Mouse (Mus musculus) neural tube, embryonic 12.5 days (tissue): ENCODE data around the gene 1700001P01Rik. TPM values are rescaled to one million over a fixed set of nuclear protein-coding genes. Genes with fewer than 3 reads are reported as not detected.

Source experiments
- ATAC-seq: fragments of 200-750 bp; cut with Nextera tagmentation; 2 replicates; pipeline ENCODE4 v1.8.0; 2017; ENCODE audit warnings: low read depth, mild to moderate bottlenecking, moderate TSS enrichment, moderate library complexity; ENCODE audit not compliant: low FRiP score
- H3K27ac ChIP-seq: fragments of 300-500 bp; sonication (generic); 2 replicates; pipeline ENCODE4 v1.5.1; 2016
- H3K27me3 ChIP-seq: fragments of 300-500 bp; sonication (generic); replicated peaks from 2 replicates; pipeline ENCODE4 v1.6.1; 2016; ENCODE audit warnings: mild to moderate bottlenecking
- H3K36me3 ChIP-seq: fragments of 300-500 bp; sonication (generic); 2 replicates; pipeline ENCODE4 v1.6.1; 2016; ENCODE audit warnings: mild to moderate bottlenecking
- H3K4me1 ChIP-seq: fragments of 300-500 bp; sonication (generic); 2 replicates; pipeline ENCODE4 v1.6.1; 2016
- H3K4me2 ChIP-seq: fragments of 300-500 bp; sonication (generic); replicated peaks from 2 replicates; pipeline ENCODE4 v1.6.1; 2016; ENCODE audit warnings: mild to moderate bottlenecking
- H3K4me3 ChIP-seq: fragments of 300-500 bp; sonication (generic); 2 replicates; pipeline ENCODE4 v1.5.1; 2016
- H3K9ac ChIP-seq: fragments of 300-500 bp; sonication (generic); 2 replicates; pipeline ENCODE4 v1.6.1; 2016; ENCODE audit warnings: mild to moderate bottlenecking
- H3K9me3 ChIP-seq: fragments of 300-500 bp; sonication (generic); 2 replicates; pipeline ENCODE4 v1.6.1; 2016; ENCODE audit warnings: mild to moderate bottlenecking
- WGBS: fragments of 180-500 bp; shearing (Covaris S2); methylation state at CpG from one replicate; pipeline ENCODE4 v1.1.7; 2016; 5-methylcytosine and 5-hydroxymethylcytosine counted together
- polyA plus RNA-seq: library from polyadenylated mRNA; unstranded; fragments of >200 nt; fragmentation: Nextera tagmentation; extraction: Ambion mirVana; gene quantifications from 2 replicates; pipeline ENCODE4 v1.2.1, GENCODE M21; 2016

The 1700001P01Rik gene
- polyA plus RNA-seq, 1 experiment from 2014 or later, result 0.56 TPM

- Histone ChIP-seq H3K9ac (no peak overlapping the region), H3K27me3 (no peaks in the 10 kb centered on the region), H3K4me3 (no peak overlapping the region), H3K36me3 (peaks cover 87% of the 10 kb centered on the region), H3K9me3 (no peaks in the 10 kb centered on the region), H3K4me1 (no peaks in the 10 kb centered on the region), H3K27ac (no peak overlapping the region), H3K4me2 (no peak overlapping the region)
- ATAC-seq, result no peak
- 93% methylated on average over 8 of the region's 8 CpGs for WGBS
These were observed 22.4 kb downstream of the 1700001P01Rik start for GRCm38 (mm10) chr11:97753277-97753676.

GRCm38 (mm10) chr11:97748496-97748895 lies 27.2 kb downstream of the 1700001P01Rik start:
- Histone ChIP-seq H3K9me3 (no peaks in the 10 kb centered on the region), H3K4me1 (peaks cover 2% of the 10 kb centered on the region), H3K9ac (no peak overlapping the region), H3K4me3 (no peak overlapping the region), H3K27ac (no peak overlapping the region), H3K36me3 (peaks cover 67% of the 10 kb centered on the region), H3K27me3 (no peaks in the 10 kb centered on the region), H3K4me2 (no peak overlapping the region)
- WGBS, result 88% methylated on average over 5 of the region's 5 CpGs
- no peak for ATAC-seq

DNA sequence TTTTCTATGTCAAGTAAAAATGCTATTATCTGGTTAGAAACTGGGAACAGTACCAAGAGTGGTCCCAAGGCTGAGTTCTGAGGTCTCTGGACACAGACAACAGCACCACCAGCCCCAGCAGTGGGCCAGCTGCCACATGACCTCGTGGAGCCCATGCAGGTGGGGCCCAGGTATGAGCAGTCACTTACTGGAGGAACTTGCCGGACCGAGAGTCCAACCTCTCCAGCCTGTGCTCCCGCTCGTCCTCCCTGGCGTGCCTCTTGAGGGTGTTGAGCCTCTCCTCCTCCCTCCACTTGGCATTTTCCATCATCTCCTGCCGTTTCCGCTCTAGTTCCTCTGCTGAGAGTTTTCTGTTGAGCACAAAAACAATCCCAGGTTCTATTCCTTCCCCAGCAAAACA lies 27.9 kb downstream of the 1700001P01Rik start:
- no peak for ATAC-seq
- Histone ChIP-seq H3K9me3 (no peaks in the 10 kb centered on the region), H3K9ac (no peak overlapping the region), H3K27ac (no peak overlapping the region), H3K36me3 (peaks cover 60% of the 10 kb centered on the region), H3K4me2 (no peak overlapping the region), H3K4me3 (no peak overlapping the region), H3K4me1 (peaks cover 9% of the 10 kb centered on the region), H3K27me3 (no peaks in the 10 kb centered on the region)
- whole genome bisulfite sequencing, result 92% methylated on average over 8 of the region's 8 CpGs

- Histone ChIP-seq H3K4me1 (peaks cover 17% of the 10 kb centered on the region), H3K4me2 (peak overlapping the region; percentile 77), H3K9ac (no peak overlapping the region), H3K36me3 (peaks cover 39% of the 10 kb centered on the region), H3K4me3 (peak overlapping the region; percentile 82), H3K27me3 (no peaks in the 10 kb centered on the region), H3K9me3 (no peaks in the 10 kb centered on the region), H3K27ac (no peak overlapping the region)
- peak; percentile 16; the same call in 1 of the 2 replicates for ATAC-seq
- WGBS, result 12% methylated on average over 13 of the region's 13 CpGs
These were observed 30.4 kb downstream of the 1700001P01Rik start for GRCm38 (mm10) chr11:97745331-97745721.

DNA sequence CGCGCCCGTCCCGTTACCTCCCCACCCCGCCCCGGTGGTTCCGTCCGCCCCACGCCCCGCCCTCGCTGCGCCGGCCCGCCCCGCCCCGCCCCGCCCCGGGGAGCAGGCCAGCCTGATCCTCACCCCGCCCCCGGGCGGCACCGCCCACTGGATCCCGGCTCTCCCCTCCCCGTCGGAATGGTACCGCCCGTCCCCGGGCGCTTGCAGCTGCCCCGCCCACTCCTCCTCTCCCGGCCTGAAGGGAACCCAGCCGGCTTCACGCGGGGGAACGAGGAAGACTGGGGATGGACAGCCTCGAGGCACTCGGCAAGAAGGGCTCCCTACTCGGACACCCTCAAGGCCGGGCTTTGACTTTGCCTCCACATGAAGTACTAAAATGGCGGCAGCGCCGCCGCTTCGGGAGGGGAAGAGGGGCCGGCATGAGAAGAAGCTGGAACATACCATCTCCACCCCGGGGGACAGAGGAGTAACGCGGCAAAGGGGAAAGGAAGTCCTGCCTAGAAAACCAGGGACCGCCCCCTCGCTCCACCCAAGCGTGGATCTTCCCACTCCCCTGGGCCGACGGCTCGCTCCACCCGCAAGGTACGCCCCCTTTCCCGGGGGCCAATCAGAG lies 30.9 kb downstream of the 1700001P01Rik start:
- peak overlapping the region; percentile 77 for H3K4me2 ChIP-seq
- peaks cover 34% of the 10 kb centered on the region for H3K36me3 ChIP-seq
- H3K4me1 ChIP-seq, result peaks cover 17% of the 10 kb centered on the region
- peak overlapping the region; percentile 83 for H3K9ac ChIP-seq
- no peaks in the 10 kb centered on the region for H3K9me3 ChIP-seq
- peak; percentile 96 for ATAC-seq
- H3K27ac ChIP-seq, result peak overlapping the region; percentile 83
- H3K4me3 ChIP-seq, result peak overlapping the region; percentile 82
- no peaks in the 10 kb centered on the region for H3K27me3 ChIP-seq
- 1% methylated on average over 42 of the region's 57 CpGs for WGBS

DNA sequence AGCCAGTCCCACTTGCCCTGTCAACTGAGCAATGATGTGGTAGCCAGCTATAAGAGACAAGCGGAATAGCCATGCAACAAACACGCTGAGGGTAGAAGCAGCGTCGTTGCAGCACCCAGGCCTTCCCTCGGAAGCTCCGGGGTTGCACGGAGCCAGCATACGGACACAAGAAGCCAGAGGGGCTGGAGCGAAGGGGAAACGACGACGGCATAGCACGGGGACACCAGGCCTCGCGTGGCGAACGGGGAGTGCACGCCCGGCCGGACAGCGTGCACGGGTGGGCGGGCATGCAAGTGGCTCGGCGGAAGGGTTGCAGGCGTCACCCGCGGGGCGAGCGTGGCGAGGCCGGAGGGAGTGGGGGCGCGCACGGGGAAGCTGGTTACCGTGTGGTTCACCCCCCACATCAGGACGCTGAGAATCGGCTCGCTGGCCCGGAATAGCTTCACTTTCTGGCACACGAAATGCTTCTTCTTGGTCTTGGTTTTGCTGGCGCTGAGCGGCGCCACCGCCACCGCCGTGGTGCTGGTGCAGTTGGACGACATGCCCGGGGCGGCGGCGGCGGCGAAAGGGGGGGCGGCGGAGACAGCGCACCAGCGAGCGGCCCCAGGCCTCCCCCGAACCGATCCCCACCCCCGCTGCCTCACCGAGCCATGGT lies 31.5 kb downstream of the 1700001P01Rik start, which contains the start of gene Pip4k2b:
Pip4k2b (minus strand) TSS at position 642 of the 655 bp plus-strand sequence.
- Histone ChIP-seq H3K4me3 (peak within 1 kb of the TSS; percentile 82), H3K27me3 (no peaks in the 10 kb centered on the region), H3K36me3 (peaks cover 28% of the 10 kb centered on the region), H3K9me3 (no peaks in the 10 kb centered on the region), H3K9ac (peak within 1 kb of the TSS; percentile 83), H3K27ac (peak within 1 kb of the TSS; percentile 83), H3K4me1 (peaks cover 17% of the 10 kb centered on the region), H3K4me2 (peak within 1 kb of the TSS; percentile 77)
- ATAC-seq, result peak; percentile 35
- under 1% methylated on average over 62 of the region's 63 CpGs for WGBS

DNA sequence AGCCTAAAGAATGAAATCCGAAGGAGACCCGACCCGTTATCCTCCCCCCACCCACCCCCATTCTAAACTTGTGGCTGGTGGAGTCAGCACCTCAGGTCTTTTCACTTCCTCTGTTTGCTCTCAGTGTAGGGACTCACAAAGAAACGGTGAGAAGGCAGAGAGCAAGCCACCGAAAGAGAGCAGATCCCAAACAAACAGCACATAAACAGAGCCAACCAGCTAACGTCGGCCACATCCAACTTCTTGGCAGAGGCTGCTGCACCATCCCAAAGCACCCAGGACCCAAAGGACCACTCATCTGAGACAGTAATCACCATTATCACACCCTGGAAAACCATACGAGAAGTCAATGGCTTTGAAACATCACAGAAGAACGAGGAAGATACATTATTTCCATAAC lies 32.3 kb downstream of the 1700001P01Rik start:
- Histone ChIP-seq H3K9ac (peak overlapping the region; percentile 83), H3K4me2 (peak overlapping the region; percentile 77), H3K4me1 (peaks cover 17% of the 10 kb centered on the region), H3K36me3 (peaks cover 23% of the 10 kb centered on the region), H3K27ac (no peak overlapping the region), H3K9me3 (no peaks in the 10 kb centered on the region), H3K27me3 (no peaks in the 10 kb centered on the region), H3K4me3 (peak overlapping the region; percentile 82)
- WGBS, result 48% methylated on average over 9 of the region's 9 CpGs
- no peak for ATAC-seq

GRCm38 (mm10) chr11:97742591-97742990 lies 33.1 kb downstream of the 1700001P01Rik start:
- no peak overlapping the region for H3K9ac ChIP-seq

GRCm38 (mm10) chr11:97742157-97742556 lies 33.6 kb downstream of the 1700001P01Rik start:
- no peak for ATAC-seq
- Histone ChIP-seq H3K9me3 (no peaks in the 10 kb centered on the region), H3K27me3 (no peaks in the 10 kb centered on the region), H3K4me1 (peaks cover 17% of the 10 kb centered on the region), H3K4me2 (peak overlapping the region; percentile 77; the same call in 1 of the 2 replicates), H3K4me3 (no peak overlapping the region), H3K9ac (no peak overlapping the region), H3K27ac (no peak overlapping the region), H3K36me3 (peaks cover 11% of the 10 kb centered on the region)
- WGBS, result 90% methylated on average over 5 of the region's 5 CpGs

More at GRCm38 (mm10) chr11:97742591-97742990, 33.1 kb downstream of the 1700001P01Rik start:
- H3K27me3 ChIP-seq, result no peaks in the 10 kb centered on the region
- H3K27ac ChIP-seq, result no peak overlapping the region
- peaks cover 17% of the 10 kb centered on the region for H3K4me1 ChIP-seq
- H3K4me3 ChIP-seq, result no peak overlapping the region
- peaks cover 14% of the 10 kb centered on the region for H3K36me3 ChIP-seq
- no peaks in the 10 kb centered on the region for H3K9me3 ChIP-seq
- 87% methylated on average over 9 of the region's 9 CpGs for WGBS
- peak overlapping the region; percentile 77 for H3K4me2 ChIP-seq
- ATAC-seq, result no peak

GRCm38 (mm10) chr11:97740190-97740589 lies 35.5 kb downstream of the 1700001P01Rik start:
- H3K4me1 ChIP-seq, result peaks cover 17% of the 10 kb centered on the region
- no peaks in the 10 kb centered on the region for H3K9me3 ChIP-seq
- H3K36me3 ChIP-seq, result no peaks in the 10 kb centered on the region
- no peak overlapping the region for H3K4me3 ChIP-seq
- WGBS, result 56% methylated on average over 7 of the region's 7 CpGs
- no peak for ATAC-seq
- no peak overlapping the region for H3K9ac ChIP-seq
- H3K27ac ChIP-seq, result no peak overlapping the region
- H3K27me3 ChIP-seq, result no peaks in the 10 kb centered on the region
- H3K4me2 ChIP-seq, result no peak overlapping the region

DNA sequence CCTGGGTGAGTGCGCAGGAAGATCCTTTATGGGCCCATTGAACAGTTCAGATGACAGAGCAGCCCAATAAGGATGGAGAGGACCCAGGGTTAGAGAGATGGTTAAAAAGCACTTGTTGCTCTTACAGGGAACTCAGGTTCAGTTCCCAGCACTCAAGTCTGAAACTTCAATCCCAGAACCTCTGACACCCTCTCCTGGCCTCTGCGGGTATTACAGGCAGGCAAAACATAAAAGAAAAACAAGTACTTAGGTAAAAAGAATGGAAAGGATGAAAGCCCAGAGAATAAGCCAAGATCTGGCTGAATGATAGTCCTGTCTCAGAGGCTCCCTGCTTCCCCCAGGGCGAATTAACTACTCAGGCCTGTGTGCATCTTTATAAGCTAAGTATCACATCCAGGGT lies 36.6 kb downstream of the 1700001P01Rik start:
- Histone ChIP-seq H3K4me1 (peaks cover 17% of the 10 kb centered on the region), H3K27ac (no peak overlapping the region), H3K27me3 (no peaks in the 10 kb centered on the region), H3K4me2 (no peak overlapping the region), H3K4me3 (no peak overlapping the region), H3K36me3 (no peaks in the 10 kb centered on the region), H3K9me3 (no peaks in the 10 kb centered on the region), H3K9ac (no peak overlapping the region)
- ATAC-seq, result no peak
- 84% methylated on average over 3 of the region's 3 CpGs for WGBS

DNA sequence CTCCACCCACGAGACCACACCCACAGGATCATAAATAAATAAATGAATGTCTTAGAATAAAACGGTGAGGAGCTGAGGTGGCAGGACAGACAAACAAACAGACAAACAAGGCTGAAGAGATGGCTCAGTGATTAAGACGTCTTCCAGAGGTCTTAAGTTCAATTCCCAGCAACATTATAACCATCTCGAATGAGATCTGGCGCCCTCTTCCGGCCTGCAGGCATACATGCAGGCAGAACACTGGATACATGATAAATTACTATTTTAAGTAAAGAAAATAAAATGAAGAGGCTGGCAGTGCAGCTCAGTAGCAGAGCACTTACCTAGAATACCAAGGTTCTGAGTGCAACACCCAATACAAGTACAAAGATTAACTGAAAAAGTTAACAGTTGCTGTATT lies 37.0 kb downstream of the 1700001P01Rik start:
- Histone ChIP-seq H3K9me3 (no peaks in the 10 kb centered on the region), H3K4me2 (no peak overlapping the region), H3K9ac (no peak overlapping the region), H3K27ac (no peak overlapping the region), H3K4me1 (peaks cover 17% of the 10 kb centered on the region), H3K36me3 (no peaks in the 10 kb centered on the region), H3K27me3 (no peaks in the 10 kb centered on the region), H3K4me3 (no peak overlapping the region)
- no peak for ATAC-seq
- 64% methylated on average over 6 of the region's 6 CpGs for WGBS
